ENCODE assay signal across 25 mouse cellular contexts in genomic region chr9:23295569-23295968, GRCm38 (mm10).
"Had no signal": no experiment of that assay in that cellular context is flagged by ENCODE, and none has a peak within 500 bp of the region (broad histone marks: within the 10 kb centered on the region; RNA-seq: fewer than 3 reads in every experiment).

No protein-coding gene starts in this region.

- H3K27me3 ChIP-seq: kidney, embryonic 15.5 days; liver, embryonic 12.5 days; liver, embryonic 15.5 days; lung, embryonic 15.5 days; megakaryocyte, embryonic 14.5 days; midbrain, embryonic 13.5 days; neural tube, embryonic 13.5 days had no signal

- DNase-seq: kidney, postnatal 10 days; kidney, postnatal 36 days; layer of hippocampus, postnatal 36 days; left cerebral cortex, postnatal 4 days; liver; lung, adult 18-20 months; lung, postnatal 10 days; lung, postnatal 36 days; retina, postnatal 1 day; thymus, adult 2 months; thymus, postnatal 14 days; thymus, postnatal 4 days had no signal

- H3K9me3 ChIP-seq: kidney, embryonic 15.5 days; limb, embryonic 13.5 days; liver, embryonic 12.5 days; liver, embryonic 15.5 days; lung, embryonic 15.5 days; midbrain, embryonic 10.5 days; midbrain, embryonic 13.5 days; neural tube, embryonic 13.5 days had no signal

- H3K27ac ChIP-seq: kidney, embryonic 15.5 days; left cerebral cortex, adult 2 months; limb, embryonic 13.5 days; liver, embryonic 12.5 days; liver, embryonic 15.5 days; lung, embryonic 15.5 days; midbrain, embryonic 10.5 days; midbrain, embryonic 13.5 days; neural tube, embryonic 13.5 days; stomach, postnatal 0 days had no signal

- H3K36me3 ChIP-seq: kidney, embryonic 15.5 days; limb, embryonic 13.5 days; liver, embryonic 12.5 days; liver, embryonic 15.5 days; lung, embryonic 15.5 days; midbrain, embryonic 10.5 days; midbrain, embryonic 13.5 days; neural tube, embryonic 13.5 days had no signal

- ATAC-seq: liver, embryonic 12.5 days; midbrain, embryonic 13.5 days; midbrain, embryonic 16.5 days had no signal

- H3K4me2 ChIP-seq: kidney, embryonic 15.5 days; limb, embryonic 13.5 days; liver, embryonic 12.5 days; liver, embryonic 15.5 days; lung, embryonic 15.5 days; midbrain, embryonic 13.5 days; neural tube, embryonic 13.5 days had no signal

- H3K4me3 ChIP-seq: kidney, embryonic 15.5 days; left cerebral cortex, adult 2 months; limb, embryonic 13.5 days; liver, embryonic 12.5 days; liver, embryonic 15.5 days; lung, embryonic 15.5 days; megakaryocyte, embryonic 14.5 days; midbrain, embryonic 10.5 days; midbrain, embryonic 13.5 days; myocyte; neural tube, embryonic 13.5 days had no signal

- H3K9ac ChIP-seq: kidney, embryonic 15.5 days; limb, embryonic 13.5 days; liver, embryonic 12.5 days; liver, embryonic 15.5 days; lung, embryonic 15.5 days; midbrain, embryonic 13.5 days; neural tube, embryonic 13.5 days had no signal

- H3K4me1 ChIP-seq: kidney, embryonic 15.5 days; liver, embryonic 12.5 days; liver, embryonic 15.5 days; lung, embryonic 15.5 days; megakaryocyte, embryonic 14.5 days; midbrain, embryonic 10.5 days; midbrain, embryonic 13.5 days had no signal
